Mouse (Mus musculus): Measurements from ENCODE around the gene Ascc1. TPM values are rescaled to one million over a fixed set of nuclear protein-coding genes. Genes with fewer than 3 reads are reported as not detected.

Gene Ascc1
- polyA plus RNA-seq, 1 experiment from 2014 or later: 16.0 TPM

Small RNA genes lying within 50 kb of the gene (microRNA-seq; reads per million reads assigned to microRNA genes)
- gene Mir6906: not detected

Other genes with a start within 250 kb of the Ascc1 start
- gene Dnajb12, start 123.2 kb upstream of the Ascc1 start, polyA plus RNA-seq (2015; fragmentation: Nextera tagmentation; extraction: Ambion mirVana): 14.8 and 15.5 TPM in 2 replicates
- 5.0 and 6.8 TPM in 2 replicates for gene Ddit4, start 51.0 kb upstream of the Ascc1 start, polyA plus RNA-seq (2015; fragmentation: Nextera tagmentation; extraction: Ambion mirVana)
- 34.9 and 37.9 TPM in 2 replicates for gene Anapc16, start 330 bp downstream of the Ascc1 start, polyA plus RNA-seq (2015; fragmentation: Nextera tagmentation; extraction: Ambion mirVana)
- 0.02 and 0.14 TPM in 2 replicates for gene Spock2, start 103.4 kb downstream of the Ascc1 start, polyA plus RNA-seq (2015; fragmentation: Nextera tagmentation; extraction: Ambion mirVana)
- gene Chst3, start 216.5 kb downstream of the Ascc1 start, polyA plus RNA-seq (2015; fragmentation: Nextera tagmentation; extraction: Ambion mirVana): 0.22 and 0.27 TPM in 2 replicates